Mouse (Mus musculus) spleen, adult 18-20 months (tissue): Measurements from ENCODE around the gene Psmb7.

Source experiments
- DNase-seq, 2 experiments: peaks; one replicate each; pipeline ENCODE4 v3.0.0; 2022; ENCODE audit warnings: mixed read lengths in 2 of 2

Gene Psmb7

DNA sequence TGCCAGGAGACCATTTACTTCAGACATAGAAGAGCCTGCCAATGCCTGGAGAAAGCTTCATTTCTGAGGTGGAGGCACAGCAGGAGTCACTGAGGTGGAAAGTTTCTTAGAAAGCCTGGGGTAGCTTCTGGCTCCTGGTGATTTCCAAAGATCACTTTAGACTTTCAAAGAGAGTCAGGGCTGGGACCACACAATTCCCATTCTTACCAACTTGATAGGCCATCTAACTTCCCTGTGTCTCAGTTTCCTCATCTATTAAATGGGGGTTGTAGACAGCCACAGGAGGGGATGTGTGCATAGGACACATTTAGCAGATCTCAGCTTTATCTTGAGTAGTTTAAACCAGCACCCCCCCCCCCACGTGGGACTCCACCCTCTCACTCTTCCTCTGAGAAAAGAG is 101.5 kb downstream of the Psmb7 start:
- DNase-seq = no peak

DNA sequence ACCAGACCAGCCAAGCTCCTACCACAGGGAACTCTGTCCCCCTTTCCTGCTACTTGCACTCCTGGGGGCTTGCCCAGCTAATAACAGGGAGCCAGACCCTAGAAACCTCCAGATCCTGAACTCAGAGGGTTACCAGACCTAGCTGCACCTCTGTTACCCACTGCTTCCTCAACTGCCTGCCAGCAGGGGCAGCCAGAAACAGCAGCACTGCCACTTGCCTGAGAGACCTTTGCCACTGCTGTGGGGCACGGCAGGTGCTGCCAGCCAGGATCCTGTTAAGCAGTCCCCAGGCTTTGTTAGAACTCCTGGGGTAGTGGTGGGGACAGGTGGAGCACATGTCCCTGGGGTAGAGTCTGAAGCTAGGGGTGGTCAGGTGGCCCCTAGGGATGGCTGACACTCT is 102.3 kb downstream of the Psmb7 start:
- DNase-seq = peak in 1 of 2 experiments; percentile 18

DNA sequence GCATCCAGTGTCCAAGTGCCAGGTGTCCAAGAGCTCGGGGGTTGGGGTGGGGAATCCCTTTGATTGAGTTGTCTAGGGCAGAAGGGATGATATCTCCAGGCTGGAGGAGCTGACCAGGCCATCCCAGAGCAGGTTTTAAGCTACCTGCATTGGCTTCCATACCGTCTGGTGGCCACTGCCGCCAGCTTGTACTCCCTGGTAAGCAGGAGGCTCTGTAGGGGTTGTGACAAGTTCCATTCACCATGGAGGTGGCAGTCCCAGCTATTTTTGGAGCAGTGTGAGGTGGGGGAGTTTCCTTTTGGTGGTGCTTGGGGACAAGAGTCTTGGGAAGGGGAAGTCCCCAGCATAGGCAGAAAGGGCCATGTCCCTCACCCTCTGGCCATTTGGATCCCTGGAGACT is 102.8 kb downstream of the Psmb7 start:
- DNase-seq = no peak

DNA sequence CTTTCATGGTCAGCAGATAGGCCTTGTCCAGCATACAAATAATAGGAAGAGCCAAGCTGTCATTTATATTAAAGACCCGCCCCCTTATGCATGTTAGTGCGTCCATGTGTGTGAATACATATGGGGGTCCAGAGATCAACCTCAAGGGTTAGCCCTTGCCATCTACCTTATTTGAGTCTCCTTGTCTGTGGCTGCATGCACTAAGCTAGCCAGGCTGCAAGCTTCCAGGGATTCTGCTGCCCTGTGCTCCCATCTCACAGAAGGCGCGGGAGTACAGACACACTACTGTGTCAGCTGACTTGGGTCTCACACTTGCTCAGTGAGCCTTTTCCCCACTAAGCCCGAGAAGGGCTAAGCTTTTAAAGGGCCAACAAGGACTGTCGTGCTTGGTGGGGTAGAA is 103.2 kb downstream of the Psmb7 start:
- no peak for DNase-seq

DNA sequence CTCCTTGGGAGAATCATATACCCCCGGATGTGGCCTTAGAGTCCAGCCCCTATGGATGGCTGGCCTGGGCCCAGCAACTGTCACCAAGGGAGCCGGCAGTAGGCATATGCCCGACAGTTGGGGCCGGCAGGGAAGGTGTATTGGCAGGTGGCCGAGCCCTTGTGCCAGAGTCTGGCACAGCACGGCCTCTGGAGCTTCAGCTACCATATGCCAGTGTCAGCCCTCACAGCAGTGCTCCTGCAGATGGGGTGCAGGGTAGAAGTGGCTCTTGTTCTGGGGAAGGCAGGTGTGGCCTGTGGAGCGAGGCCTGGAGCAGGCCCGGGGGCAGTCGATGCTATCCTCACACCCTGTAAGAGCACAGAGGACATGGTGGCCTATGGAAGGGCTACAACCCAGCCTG is 104.2 kb downstream of the Psmb7 start:
- DNase-seq = no peak
